Mouse (Mus musculus): ENCODE measurements around the gene Fam180a. TPM values are rescaled to one million over a fixed set of nuclear protein-coding genes. Genes with fewer than 3 reads are reported as not detected.

Gene Fam180a
- polyA plus RNA-seq, 1 experiment from 2014 or later: 0.93 TPM

DNA sequence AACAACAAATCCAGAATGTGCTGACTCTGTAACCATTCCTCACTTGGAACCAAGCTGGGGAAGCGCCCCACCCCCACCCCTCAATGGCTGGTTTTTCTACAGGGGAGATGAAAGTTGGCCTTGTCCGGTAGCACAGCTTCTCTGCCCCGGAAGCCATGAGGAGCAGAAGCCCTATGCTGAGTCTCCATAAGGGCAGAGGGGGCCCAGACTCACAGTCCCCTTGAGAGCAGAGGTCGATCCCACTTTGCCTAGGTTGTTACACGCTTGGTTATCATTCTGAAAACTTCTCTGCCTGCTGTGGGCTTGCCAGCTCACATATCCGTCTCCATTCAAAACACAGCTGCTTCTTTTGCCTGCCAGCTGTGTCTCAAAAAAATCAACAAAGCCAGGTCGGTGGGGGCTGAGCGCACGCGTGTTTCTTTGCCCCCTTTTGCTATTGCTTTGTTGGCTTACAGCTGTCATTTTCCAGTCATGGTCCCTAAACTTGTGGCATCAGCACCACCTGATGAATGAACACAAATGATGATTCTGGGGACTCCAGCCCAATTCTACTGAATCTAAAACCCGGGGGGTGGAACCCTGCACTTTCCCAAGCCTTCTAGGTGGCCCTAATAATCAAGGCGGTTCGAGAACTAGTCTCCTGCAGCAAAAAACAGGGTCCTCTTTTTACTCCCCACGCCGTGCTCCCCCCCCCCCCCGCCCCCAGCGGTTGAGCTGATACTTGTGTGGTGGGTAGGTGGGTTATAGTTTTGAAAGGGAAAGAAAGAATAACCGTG is 28.1 kb upstream of the Fam180a start:
- ATAC-seq (ENCODE audit: insufficient number of reproducible peaks, insufficient read depth, low FRiP score, low read depth): 0 out of 2 replicates have a peak, but pooled peaks have one; percentile 35
- peak overlapping the region; percentile 4; the same call in 1 of the 2 replicates for H3K4me2 ChIP-seq (ENCODE audit: low read length)

GRCm38 (mm10) chr6:35353416-35353815 is 27.5 kb upstream of the Fam180a start:
- H3K4me3 ChIP-seq (ENCODE audit: control insufficient read depth in 1 of 2, insufficient read depth in 1 of 2, low read depth in 1 of 2, low read length in 2 of 2): no peak overlapping the region
- peaks cover 0 to 6% of the 10 kb centered on the region in 2 experiments; a peak in 3 of 4 replicates for H3K4me1 ChIP-seq (ENCODE audit: control insufficient read depth in 2 of 2, insufficient read depth in 2 of 2, low read length in 2 of 2)
- no peak overlapping the region for H3K9ac ChIP-seq (ENCODE audit: low read length)
- no peaks in the 10 kb centered on the region for H3K36me3 ChIP-seq (ENCODE audit: control insufficient read depth, insufficient read depth, low read length)
- H3K9me3 ChIP-seq (ENCODE audit: control insufficient read depth, low read length): no peaks in the 10 kb centered on the region
- no peak overlapping the region for H3K4me2 ChIP-seq (ENCODE audit: low read length)
- no peaks in the 10 kb centered on the region for H3K27me3 ChIP-seq (ENCODE audit: control insufficient read depth, insufficient read depth, low read length)
- ATAC-seq (ENCODE audit: insufficient number of reproducible peaks, insufficient read depth, low FRiP score, low read depth): no peak
- H3K27ac ChIP-seq (replicated peaks in 1 of 2; ENCODE audit: control insufficient read depth in 1 of 2, insufficient read depth in 1 of 2, low read depth in 2 of 2, low read length in 2 of 2): no peak overlapping the region
- WGBS: 65% methylated on average over 5 of the region's 5 CpGs

More for the DNA sequence above, 28.1 kb upstream of the Fam180a start:
- 28% methylated on average over 16 of the region's 18 CpGs for WGBS
- Histone ChIP-seq H3K9me3 (ENCODE audit: control insufficient read depth, low read length) (peaks cover 2% of the 10 kb centered on the region), H3K27ac (replicated peaks in 1 of 2; ENCODE audit: control insufficient read depth in 1 of 2, insufficient read depth in 1 of 2, low read depth in 2 of 2, low read length in 2 of 2) (no peak overlapping the region), H3K9ac (ENCODE audit: low read length) (no peak overlapping the region), H3K27me3 (ENCODE audit: control insufficient read depth, insufficient read depth, low read length) (no peaks in the 10 kb centered on the region), H3K4me3 (ENCODE audit: control insufficient read depth in 1 of 2, insufficient read depth in 1 of 2, low read depth in 1 of 2, low read length in 2 of 2) (no peak overlapping the region), H3K36me3 (ENCODE audit: control insufficient read depth, insufficient read depth, low read length) (no peaks in the 10 kb centered on the region), H3K4me1 (ENCODE audit: control insufficient read depth in 2 of 2, insufficient read depth in 2 of 2, low read length in 2 of 2) (peaks cover 0 to 6% of the 10 kb centered on the region in 2 experiments; a peak in 3 of 4 replicates)

DNA sequence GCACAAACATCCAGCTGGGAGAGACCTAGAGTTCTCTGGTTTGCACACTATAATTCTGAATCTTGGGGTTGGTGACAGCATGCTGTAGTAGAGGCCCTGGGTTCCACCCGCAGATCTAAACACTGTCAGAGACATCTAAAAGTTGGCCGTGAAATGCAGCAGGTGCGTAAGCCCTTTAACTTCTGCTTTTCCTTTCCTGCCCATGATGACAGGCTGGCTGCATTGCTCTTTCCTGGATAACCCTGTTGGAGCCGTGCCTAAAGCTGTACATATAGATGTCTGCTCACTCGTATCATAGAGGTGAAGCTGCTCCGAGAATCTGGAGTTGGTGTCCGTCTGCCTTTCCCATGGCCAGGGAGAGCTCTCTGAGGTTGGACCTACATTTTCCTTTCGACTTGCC is 26.9 kb upstream of the Fam180a start:
- WGBS: 63% methylated on average over 8 of the region's 8 CpGs
- ATAC-seq (ENCODE audit: insufficient number of reproducible peaks, insufficient read depth, low FRiP score, low read depth): no peak
- no peak overlapping the region for H3K4me3 ChIP-seq (ENCODE audit: control insufficient read depth in 1 of 2, insufficient read depth in 1 of 2, low read depth in 1 of 2, low read length in 2 of 2)
- H3K4me1 ChIP-seq (ENCODE audit: control insufficient read depth in 2 of 2, insufficient read depth in 2 of 2, low read length in 2 of 2): peaks cover 0 to 6% of the 10 kb centered on the region in 2 experiments; a peak in 3 of 4 replicates
- no peaks in the 10 kb centered on the region for H3K27me3 ChIP-seq (ENCODE audit: control insufficient read depth, insufficient read depth, low read length)
- H3K27ac ChIP-seq (replicated peaks in 1 of 2; ENCODE audit: control insufficient read depth in 1 of 2, insufficient read depth in 1 of 2, low read depth in 2 of 2, low read length in 2 of 2): no peak overlapping the region
- no peaks in the 10 kb centered on the region for H3K36me3 ChIP-seq (ENCODE audit: control insufficient read depth, insufficient read depth, low read length)
- H3K9ac ChIP-seq (ENCODE audit: low read length): no peak overlapping the region
- H3K4me2 ChIP-seq (ENCODE audit: low read length): no peak overlapping the region
- H3K9me3 ChIP-seq (ENCODE audit: control insufficient read depth, low read length): no peaks in the 10 kb centered on the region

DNA sequence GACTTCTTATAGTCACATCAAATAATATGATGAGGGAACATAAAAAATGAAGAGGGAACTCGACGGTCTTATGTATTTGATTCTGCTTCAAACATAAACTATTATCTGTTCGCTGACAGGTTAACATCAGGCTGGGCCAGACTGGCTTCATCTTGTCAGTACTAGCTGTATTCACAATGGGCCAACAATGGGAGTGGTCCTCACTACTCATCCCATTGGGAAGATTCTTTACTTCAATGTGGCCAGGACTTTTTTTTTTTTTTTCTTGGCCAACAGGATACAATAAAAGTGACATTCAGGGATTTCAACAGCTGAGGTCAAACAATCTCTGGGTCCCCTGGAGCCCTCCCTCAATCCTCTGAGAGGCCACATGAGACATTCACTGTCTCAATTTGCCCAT is 25.9 kb upstream of the Fam180a start:
- no peak overlapping the region for H3K4me2 ChIP-seq (ENCODE audit: low read length)
- ATAC-seq (ENCODE audit: insufficient number of reproducible peaks, insufficient read depth, low FRiP score, low read depth): no peak
- no peak overlapping the region for H3K9ac ChIP-seq (ENCODE audit: low read length)
- 84% methylated on average over 3 of the region's 3 CpGs for WGBS
- H3K9me3 ChIP-seq (ENCODE audit: control insufficient read depth, low read length): no peaks in the 10 kb centered on the region
- no peak overlapping the region for H3K27ac ChIP-seq (replicated peaks in 1 of 2; ENCODE audit: control insufficient read depth in 1 of 2, insufficient read depth in 1 of 2, low read depth in 2 of 2, low read length in 2 of 2)
- no peak overlapping the region for H3K4me3 ChIP-seq (ENCODE audit: control insufficient read depth in 1 of 2, insufficient read depth in 1 of 2, low read depth in 1 of 2, low read length in 2 of 2)
- no peaks in the 10 kb centered on the region for H3K36me3 ChIP-seq (ENCODE audit: control insufficient read depth, insufficient read depth, low read length)
- H3K27me3 ChIP-seq (ENCODE audit: control insufficient read depth, insufficient read depth, low read length): no peaks in the 10 kb centered on the region
- H3K4me1 ChIP-seq (ENCODE audit: control insufficient read depth in 2 of 2, insufficient read depth in 2 of 2, low read length in 2 of 2): peaks cover 0 to 6% of the 10 kb centered on the region in 2 experiments; a peak in 3 of 4 replicates

DNA sequence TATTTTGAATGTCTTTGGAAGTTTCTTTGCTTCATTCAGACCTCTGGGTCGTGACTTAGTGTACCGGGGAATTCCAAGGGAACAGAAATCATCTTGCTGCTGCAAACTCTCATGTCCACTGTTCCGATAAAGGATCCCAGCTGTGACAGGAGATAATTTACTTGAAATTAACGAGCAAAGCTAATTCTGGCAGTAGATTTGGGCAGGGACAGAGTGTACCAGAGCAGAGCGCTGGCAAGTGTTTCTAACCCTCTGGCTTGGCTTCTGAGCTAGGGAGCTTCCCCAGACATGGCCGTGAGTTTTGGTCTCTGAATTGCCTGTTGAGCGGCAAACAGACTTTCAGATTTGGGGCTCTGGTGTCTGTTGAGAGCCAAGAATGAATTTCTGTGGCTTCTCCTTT is 23.8 kb upstream of the Fam180a start:
- ATAC-seq (ENCODE audit: insufficient number of reproducible peaks, insufficient read depth, low FRiP score, low read depth): no peak
- Histone ChIP-seq H3K4me2 (ENCODE audit: low read length) (no peak overlapping the region), H3K27ac (replicated peaks in 1 of 2; ENCODE audit: control insufficient read depth in 1 of 2, insufficient read depth in 1 of 2, low read depth in 2 of 2, low read length in 2 of 2) (no peak overlapping the region), H3K9me3 (ENCODE audit: control insufficient read depth, low read length) (no peaks in the 10 kb centered on the region), H3K9ac (ENCODE audit: low read length) (no peak overlapping the region), H3K4me1 (ENCODE audit: control insufficient read depth in 2 of 2, insufficient read depth in 2 of 2, low read length in 2 of 2) (peaks cover 0 to 6% of the 10 kb centered on the region in 2 experiments; a peak in 3 of 4 replicates), H3K27me3 (ENCODE audit: control insufficient read depth, insufficient read depth, low read length) (no peaks in the 10 kb centered on the region), H3K4me3 (ENCODE audit: control insufficient read depth in 1 of 2, insufficient read depth in 1 of 2, low read depth in 1 of 2, low read length in 2 of 2) (no peak overlapping the region), H3K36me3 (ENCODE audit: control insufficient read depth, insufficient read depth, low read length) (no peaks in the 10 kb centered on the region)
- WGBS: 52% methylated on average over 7 of the region's 7 CpGs

DNA sequence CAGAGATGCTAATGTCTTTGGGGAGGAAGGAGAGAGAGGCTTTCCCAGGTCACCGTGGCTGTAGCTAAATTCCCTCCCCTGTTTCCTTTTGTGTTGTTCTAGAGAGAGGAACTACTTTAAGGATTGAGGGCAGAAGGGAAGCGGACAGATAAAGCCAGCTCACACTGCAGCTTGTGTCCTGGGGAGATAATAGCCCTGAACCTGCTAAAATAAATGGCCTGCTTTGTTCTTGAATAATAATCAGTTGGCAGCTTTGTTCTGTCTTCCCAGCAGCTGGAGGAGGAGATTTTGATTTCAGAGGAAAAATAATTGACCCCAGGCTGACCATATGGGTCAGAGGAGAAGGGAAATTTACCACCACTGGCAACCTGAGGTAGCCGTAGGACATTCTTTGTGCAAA is 12.7 kb upstream of the Fam180a start:
- no peak overlapping the region for H3K4me3 ChIP-seq (ENCODE audit: control insufficient read depth in 1 of 2, insufficient read depth in 1 of 2, low read depth in 1 of 2, low read length in 2 of 2)
- WGBS: 39% methylated on average over 3 of the region's 3 CpGs
- H3K9me3 ChIP-seq (ENCODE audit: control insufficient read depth, low read length): no peaks in the 10 kb centered on the region
- H3K9ac ChIP-seq (ENCODE audit: low read length): no peak overlapping the region
- H3K4me2 ChIP-seq (ENCODE audit: low read length): no peak overlapping the region
- H3K36me3 ChIP-seq (ENCODE audit: control insufficient read depth, insufficient read depth, low read length): no peaks in the 10 kb centered on the region
- ATAC-seq (ENCODE audit: insufficient number of reproducible peaks, insufficient read depth, low FRiP score, low read depth): no peak
- peaks cover 0 to under 1% of the 10 kb centered on the region in 2 experiments; a peak in 3 of 4 replicates for H3K4me1 ChIP-seq (ENCODE audit: control insufficient read depth in 2 of 2, insufficient read depth in 2 of 2, low read length in 2 of 2)
- H3K27me3 ChIP-seq (ENCODE audit: control insufficient read depth, insufficient read depth, low read length): no peaks in the 10 kb centered on the region
- no peak overlapping the region for H3K27ac ChIP-seq (replicated peaks in 1 of 2; ENCODE audit: control insufficient read depth in 1 of 2, insufficient read depth in 1 of 2, low read depth in 2 of 2, low read length in 2 of 2)

DNA sequence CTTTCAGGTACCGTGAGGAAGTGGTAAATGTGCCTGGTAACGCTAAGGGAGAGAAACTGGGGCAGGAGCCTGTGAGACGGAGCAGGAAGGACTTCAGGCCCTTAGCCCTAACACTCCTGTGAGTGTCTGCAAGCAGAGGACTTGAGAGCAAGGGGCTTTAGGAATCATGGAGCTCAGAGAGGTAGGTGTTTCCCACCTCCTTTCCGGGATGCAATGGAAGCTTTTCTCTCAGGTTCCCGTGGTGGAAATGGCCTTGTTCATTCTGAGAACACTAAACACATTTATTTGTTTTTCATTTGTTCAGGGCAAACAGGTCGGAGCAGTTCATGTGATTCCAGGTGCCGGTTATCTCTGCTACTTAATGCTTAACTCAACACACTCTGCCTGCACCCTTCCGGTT is 11.9 kb upstream of the Fam180a start:
- H3K9ac ChIP-seq (ENCODE audit: low read length): no peak overlapping the region
- WGBS: 61% methylated on average over 8 of the region's 8 CpGs
- no peak overlapping the region for H3K27ac ChIP-seq (replicated peaks in 1 of 2; ENCODE audit: control insufficient read depth in 1 of 2, insufficient read depth in 1 of 2, low read depth in 2 of 2, low read length in 2 of 2)
- no peaks in the 10 kb centered on the region for H3K27me3 ChIP-seq (ENCODE audit: control insufficient read depth, insufficient read depth, low read length)
- no peak for ATAC-seq (ENCODE audit: insufficient number of reproducible peaks, insufficient read depth, low FRiP score, low read depth)
- H3K4me2 ChIP-seq (ENCODE audit: low read length): no peak overlapping the region
- no peaks in the 10 kb centered on the region for H3K36me3 ChIP-seq (ENCODE audit: control insufficient read depth, insufficient read depth, low read length)
- H3K4me1 ChIP-seq (ENCODE audit: control insufficient read depth in 2 of 2, insufficient read depth in 2 of 2, low read length in 2 of 2): peaks cover 0 to 3% of the 10 kb centered on the region in 2 experiments; a peak in 3 of 4 replicates
- no peak overlapping the region for H3K4me3 ChIP-seq (ENCODE audit: control insufficient read depth in 1 of 2, insufficient read depth in 1 of 2, low read depth in 1 of 2, low read length in 2 of 2)
- H3K9me3 ChIP-seq (ENCODE audit: control insufficient read depth, low read length): no peaks in the 10 kb centered on the region
